Mouse (Mus musculus) MEL (cell line): ENCODE results near the gene Fam81a. TPM values are rescaled to one million over a fixed set of nuclear protein-coding genes. Genes with fewer than 3 reads are reported as not detected.

Experiments used
- DNase-seq: peaks from one replicate; pipeline ENCODE4 v3.0.0; 2011; ENCODE audit warnings: low read depth, low spot score
- H3K27ac ChIP-seq: 2 replicates; pipeline ENCODE4 v1.5.1; 2012; ENCODE audit warnings: low read depth, mild to moderate bottlenecking, control low read depth, low read length, moderate library complexity; ENCODE audit not compliant: control insufficient read depth
- H3K27me3 ChIP-seq, 2 experiments: fragments of 150-350 bp in 1 of 2; sonication (generic) in 1 of 2; 2 replicates each; pipeline ENCODE4 v1.6.1; 2012; ENCODE audit warnings: low read length in 2 of 2, mild to moderate bottlenecking in 2 of 2, improper control_type of control experiment in 1 of 2, moderate library complexity in 1 of 2; ENCODE audit not compliant: insufficient read depth in 2 of 2, control insufficient read depth in 1 of 2
- H3K36me3 ChIP-seq, 2 experiments: 2 replicates each; pipeline ENCODE4 v1.6.1; 2012 to 2014; ENCODE audit warnings: low read length in 2 of 2, improper control_type of control experiment in 1 of 2, inconsistent platforms in 1 of 2, mild to moderate bottlenecking in 1 of 2; ENCODE audit not compliant: insufficient read depth in 2 of 2, control insufficient read depth in 1 of 2
- H3K4me1 ChIP-seq, 2 experiments: fragments of 150-350 bp in 1 of 2; sonication (generic) in 1 of 2; 2 replicates each; pipeline ENCODE4 v1.6.1; 2012; ENCODE audit warnings: low read length in 2 of 2, improper control_type of control experiment in 1 of 2, mild to moderate bottlenecking in 1 of 2; ENCODE audit not compliant: insufficient read depth in 2 of 2, control insufficient read depth in 1 of 2
- H3K4me3 ChIP-seq, 2 experiments: fragments of 150-350 bp in 1 of 2; sonication (generic) in 1 of 2; 2 replicates each; pipeline ENCODE4 v1.5.1; 2012; ENCODE audit warnings: low read depth in 2 of 2, low read length in 2 of 2, mild to moderate bottlenecking in 2 of 2, moderate library complexity in 2 of 2, control low read depth in 1 of 2, improper control_type of control experiment in 1 of 2; ENCODE audit not compliant: control insufficient read depth in 1 of 2, insufficient read depth in 1 of 2
- H3K79me2 ChIP-seq: 2 replicates; pipeline ENCODE4 v1.6.1; 2012; ENCODE audit warnings: mild to moderate bottlenecking, low read length, moderate library complexity; ENCODE audit not compliant: control insufficient read depth, poor library complexity, insufficient read depth
- H3K9ac ChIP-seq: 2 replicates; pipeline ENCODE4 v1.6.1; 2012; ENCODE audit warnings: low read depth, mild to moderate bottlenecking, control low read depth, low read length, moderate library complexity; ENCODE audit not compliant: control insufficient read depth, poor library complexity, severe bottlenecking
- H3K9me3 ChIP-seq: fragments of 150-350 bp; sonication (generic); replicated peaks from 2 replicates; pipeline ENCODE4 v1.6.1; 2012; ENCODE audit warnings: mild to moderate bottlenecking, low read length, improper control_type of control experiment, moderate library complexity; ENCODE audit not compliant: insufficient read depth
- EP300 ChIP-seq, 2 experiments: IDR thresholded peaks; 2 replicates each; pipeline ENCODE4 v1.6.1; 2011; ENCODE audit warnings: improper control_type of control experiment in 2 of 2, low read length in 2 of 2, low read depth in 1 of 2, mild to moderate bottlenecking in 1 of 2
- NRF1 ChIP-seq: IDR thresholded peaks from 2 replicates; pipeline ENCODE4 v1.6.1; 2014; ENCODE audit warnings: low read depth, mild to moderate bottlenecking, inconsistent platforms, low read length, improper control_type of control experiment, moderate library complexity; ENCODE audit not compliant: poor library complexity, insufficient read depth, severe bottlenecking
- polyA plus RNA-seq, 2 experiments: library from polyadenylated mRNA; stranded (reverse) in 1 of 2; unstranded in 1 of 2; fragments of >175 nt in 1 of 2; fragments of >200 nt in 1 of 2; gene quantifications; 2 replicates each; pipeline versions ENCODE4 v1.2.1 to v1.2.4; 2012; ENCODE audit warnings: low replicate concordance in 2 of 2, low read depth in 1 of 2; ENCODE audit not compliant: insufficient read length in 2 of 2, insufficient read depth in 1 of 2, missing spikeins in 1 of 2
- total RNA-seq: library from RNA; depleted of rRNA; stranded (reverse); fragments of 300-350 nt; gene quantifications from 2 replicates; pipeline ENCODE4 v1.2.3, GENCODE M21; 2012; rRNA removed

Gene Fam81a
- total and polyA plus RNA-seq, 3 experiments, result not detected

- TF ChIP-seq EP300 (IDR thresholded peaks at IDR 0.05; ENCODE audit: low read depth in 1 of 2, low read length in 2 of 2), result no peak
- no peak for TF ChIP-seq NRF1
- H3K4me3 ChIP-seq, result no peak overlapping the region
- no peak for DNase-seq
- no peaks in the 10 kb centered on the region for H3K79me2 ChIP-seq
- H3K9me3 ChIP-seq, result no peaks in the 10 kb centered on the region
- H3K27ac ChIP-seq, result no peak overlapping the region
- peaks cover 0 to 1% of the 10 kb centered on the region in 2 experiments; a peak in 2 of 4 replicates for H3K27me3 ChIP-seq
- no peak overlapping the region for H3K9ac ChIP-seq
- H3K36me3 ChIP-seq, result no peaks in the 10 kb centered on the region
- no peaks in the 10 kb centered on the region for H3K4me1 ChIP-seq
These were observed 102.6 kb downstream of the Fam81a start for GRCm38 (mm10) chr9:70039597-70040385.

Other genes with a start within 250 kb of the Fam81a start
- 41.9 and 49.7 TPM in 2 replicates for gene Bnip2, start 153.1 kb downstream of the Fam81a start, total RNA-seq
- 10 to 100 TPM in 1 of 2 experiments, not detected in 1; 57.2 TPM for gene Bnip2, start 153.1 kb downstream of the Fam81a start, polyA plus RNA-seq
- 62.4 and 75.8 TPM in 2 replicates for gene Gtf2a2, start 130.0 kb downstream of the Fam81a start, total RNA-seq
- gene Gtf2a2, start 130.0 kb downstream of the Fam81a start, polyA plus RNA-seq, result 10 to 100 TPM in 1 of 2 experiments, not detected in 1; 74.9 TPM
- gene Gcnt3, start 104.5 kb downstream of the Fam81a start, total RNA-seq, result not detected in 2 replicates
- not detected for gene Gcnt3, start 104.5 kb downstream of the Fam81a start, polyA plus RNA-seq
- gene Myo1e, start 64.8 kb upstream of the Fam81a start, total RNA-seq, result 3.4 and 4.9 TPM in 2 replicates
- gene Myo1e, start 64.8 kb upstream of the Fam81a start, polyA plus RNA-seq, result 1 to 10 TPM in 1 of 2 experiments, not detected in 1; 7.8 TPM